8 mouse cellular contexts compared by ENCODE assay signal in genomic region chr11:117780582-117781111, GRCm38 (mm10). TPM values are rescaled to one million over a fixed set of nuclear protein-coding genes. Genes with fewer than 3 reads are reported as not detected.
A peak's percentile ranks its signal among the peaks of the same experiment; 100 is the strongest.
DNase-seq lines count a peak whose midpoint lies in the region; ATAC-seq and TF ChIP-seq lines count a peak whose summit lies in the region.

No protein-coding gene starts in this region.

- H3K36me3 ChIP-seq in G1E (replicated peaks) = peaks cover 57% of the 10 kb centered on the region
- no peaks in the 10 kb centered on the region for H3K36me3 ChIP-seq in forebrain, postnatal 0 days (ENCODE audit: insufficient read depth)
- no peaks in the 10 kb centered on the region for H3K36me3 ChIP-seq in hindbrain, embryonic 12.5 days
- no peaks in the 10 kb centered on the region for H3K36me3 ChIP-seq in midbrain, postnatal 0 days (ENCODE audit: insufficient read depth, low read length)
- 0 out of 2 replicates have a peak, but pooled peaks cover 2% of the 10 kb centered on the region for H3K36me3 ChIP-seq in stomach, postnatal 0 days (ENCODE audit: control insufficient read depth, insufficient read depth, low read length)

- DNase-seq in G1E (ENCODE audit: low spot score) (peak; percentile 90), liver (peak; percentile 95)
- peak; percentile 57 for DNase-seq in brain, adult 2 months (ENCODE audit: low read depth, low spot score)
- no peak for DNase-seq in forebrain, postnatal 0 days
- no peak for DNase-seq in midbrain, postnatal 0 days (ENCODE audit: low spot score)
- DNase-seq in stomach, postnatal 0 days (ENCODE audit: low spot score) = peak; percentile 95
- no peak for DNase-seq in cerebellum, adult 9-11 months

- peak overlapping the region; percentile 78 for H3K4me3 ChIP-seq in G1E (ENCODE audit: low read depth, low read length)
- peak overlapping the region; percentile 17 for H3K4me3 ChIP-seq in forebrain, postnatal 0 days (ENCODE audit: low read depth, low read length)
- peak overlapping the region; percentile 25 for H3K4me3 ChIP-seq in hindbrain, embryonic 12.5 days
- H3K4me3 ChIP-seq in midbrain, postnatal 0 days (ENCODE audit: low read depth, low read length) = peak overlapping the region; percentile 23; the same call in 1 of the 2 replicates
- H3K4me3 ChIP-seq in stomach, postnatal 0 days (ENCODE audit: low read depth, low read length) = peak overlapping the region; percentile 54

- H3K9me3 ChIP-seq in G1E (replicated peaks) = no peaks in the 10 kb centered on the region
- H3K9me3 ChIP-seq in forebrain, postnatal 0 days (ENCODE audit: low read length) = no peaks in the 10 kb centered on the region
- no peaks in the 10 kb centered on the region for H3K9me3 ChIP-seq in hindbrain, embryonic 12.5 days (replicated peaks)
- no peaks in the 10 kb centered on the region for H3K9me3 ChIP-seq in midbrain, postnatal 0 days (ENCODE audit: low read length)
- H3K9me3 ChIP-seq in stomach, postnatal 0 days (ENCODE audit: control insufficient read depth, low read length) = no peaks in the 10 kb centered on the region

- peak; percentile 89 for TF ChIP-seq EP300 in stomach, postnatal 0 days (optimal IDR thresholded peaks at IDR 0.05)

- peak overlapping the region; percentile 59; the same call in 1 of the 2 replicates for H3K27ac ChIP-seq in forebrain, postnatal 0 days (ENCODE audit: low read depth, low read length)
- 0 out of 2 replicates have a peak overlapping the region, but pooled peaks have one; percentile 74 for H3K27ac ChIP-seq in hindbrain, embryonic 12.5 days
- no peak overlapping the region; the same call in 1 of the 2 replicates for H3K27ac ChIP-seq in midbrain, postnatal 0 days (ENCODE audit: low read depth, low read length)
- H3K27ac ChIP-seq in stomach, postnatal 0 days (replicated peaks) = peak overlapping the region; percentile 98

- peak; percentile 84 for ATAC-seq in G1E (ENCODE audit: extremely low read depth, insufficient number of reproducible peaks, low FRiP score, poor library complexity, severe bottlenecking)
- no peak for ATAC-seq in forebrain, postnatal 0 days
- no peak for ATAC-seq in hindbrain, embryonic 12.5 days (ENCODE audit: low FRiP score)
- no peak for ATAC-seq in midbrain, postnatal 0 days (ENCODE audit: low FRiP score)
- peak; percentile 86 for ATAC-seq in stomach, postnatal 0 days (ENCODE audit: low FRiP score, low TSS enrichment)

- no peak for TF ChIP-seq CTCF in G1E (IDR thresholded peaks at IDR 0.05; ENCODE audit: low read depth, low read length)
- no peak for TF ChIP-seq CTCF in forebrain, postnatal 0 days (IDR thresholded peaks at IDR 0.05; ENCODE audit: low read depth)
- no peak for TF ChIP-seq CTCF in midbrain, postnatal 0 days (IDR thresholded peaks at IDR 0.05)
- TF ChIP-seq CTCF in stomach, postnatal 0 days (IDR thresholded peaks at IDR 0.05; ENCODE audit: low read depth) = peak; percentile 42; the same call in 1 of the 2 replicates

- peak overlapping the region; percentile 41 for H3K4me2 ChIP-seq in forebrain, postnatal 0 days (ENCODE audit: low read depth)
- H3K4me2 ChIP-seq in hindbrain, embryonic 12.5 days (replicated peaks) = peak overlapping the region; percentile 62
- H3K4me2 ChIP-seq in midbrain, postnatal 0 days (ENCODE audit: low read depth, low read length, poor library complexity, severe bottlenecking) = peak overlapping the region; percentile 44
- peak overlapping the region; percentile 80 for H3K4me2 ChIP-seq in stomach, postnatal 0 days (replicated peaks; ENCODE audit: low read depth)

- no peak overlapping the region for H3K9ac ChIP-seq in forebrain, postnatal 0 days
- peak overlapping the region; percentile 39; the same call in 1 of the 2 replicates for H3K9ac ChIP-seq in hindbrain, embryonic 12.5 days
- no peak overlapping the region for H3K9ac ChIP-seq in midbrain, postnatal 0 days (replicated peaks; ENCODE audit: low read length, poor library complexity, severe bottlenecking)
- H3K9ac ChIP-seq in stomach, postnatal 0 days (ENCODE audit: low read length) = peak overlapping the region; percentile 71

- H3K4me1 ChIP-seq in G1E (ENCODE audit: insufficient read depth, low read depth, low read length) = peaks cover 63% of the 10 kb centered on the region
- H3K4me1 ChIP-seq in forebrain, postnatal 0 days (ENCODE audit: insufficient read depth) = peaks cover 7% of the 10 kb centered on the region; the same call in 1 of the 2 replicates
- H3K4me1 ChIP-seq in hindbrain, embryonic 12.5 days = peaks cover 53% of the 10 kb centered on the region
- no peaks in the 10 kb centered on the region; the same call in 1 of the 2 replicates for H3K4me1 ChIP-seq in midbrain, postnatal 0 days (ENCODE audit: insufficient read depth, low read length)
- peaks cover 9% of the 10 kb centered on the region for H3K4me1 ChIP-seq in stomach, postnatal 0 days (replicated peaks; ENCODE audit: control insufficient read depth, insufficient read depth)

- no peaks in the 10 kb centered on the region for H3K27me3 ChIP-seq in G1E (ENCODE audit: insufficient read depth, low read length)
- peaks cover 17% of the 10 kb centered on the region; the same call in 1 of the 2 replicates for H3K27me3 ChIP-seq in forebrain, postnatal 0 days (ENCODE audit: insufficient read depth, low read length)
- peaks cover 53% of the 10 kb centered on the region for H3K27me3 ChIP-seq in hindbrain, embryonic 12.5 days
- H3K27me3 ChIP-seq in midbrain, postnatal 0 days (ENCODE audit: insufficient read depth, low read length) = peaks cover 28% of the 10 kb centered on the region
- no peaks in the 10 kb centered on the region for H3K27me3 ChIP-seq in stomach, postnatal 0 days (ENCODE audit: control insufficient read depth, insufficient read depth, low read length)

- WGBS in forebrain, postnatal 0 days = 4% methylated on average over 19 of the region's 19 CpGs
- WGBS in hindbrain, embryonic 12.5 days = 2% methylated on average over 19 of the region's 19 CpGs
- WGBS in midbrain, postnatal 0 days = 8% methylated on average over 19 of the region's 19 CpGs
- WGBS in stomach, postnatal 0 days = 3% methylated on average over 19 of the region's 19 CpGs

RNA-seq across cellular contexts. Expression of gene Tmc8, which starts 1.2 kb away (rescaled TPM):
- total RNA-seq in G1E (2014; fragmentation: Nextera tagmentation) (8.5 and 43.8 TPM in 2 replicates), G1E (2017) (3.4 and 4.6 TPM in 2 replicates)
- 18.5 and 26.9 TPM in 2 replicates for polyA plus RNA-seq in G1E (2012)
- total RNA-seq in forebrain, postnatal 0 days (2014; rRNA removed) = 2.1 and 6.2 TPM in 2 replicates
- polyA plus RNA-seq in forebrain, postnatal 0 days (2015; fragmentation: Nextera tagmentation; extraction: Ambion mirVana) = 0.44 and 0.59 TPM in 2 replicates
- 1.2 and 2.0 TPM in 2 replicates for polyA plus RNA-seq in hindbrain, embryonic 12.5 days (2016; fragmentation: Nextera tagmentation; extraction: Ambion mirVana)
- total RNA-seq in midbrain, postnatal 0 days (2014; rRNA removed) = 0.33 and 3.2 TPM in 2 replicates
- polyA plus RNA-seq in midbrain, postnatal 0 days (2015; fragmentation: Nextera tagmentation; extraction: Ambion mirVana) = 0.79 and 1.2 TPM in 2 replicates
- 8.9 and 10.0 TPM in 2 replicates for polyA plus RNA-seq in stomach, postnatal 0 days (2015; fragmentation: Nextera tagmentation; extraction: Ambion mirVana)

RNA-seq across cellular contexts. Expression of gene Tmc6, which starts 1.4 kb away (rescaled TPM):
- total RNA-seq in G1E (2014; fragmentation: Nextera tagmentation) (16.5 and 27.3 TPM in 2 replicates), G1E (2017) (9.6 and 12.2 TPM in 2 replicates)
- 25.3 and 32.3 TPM in 2 replicates for polyA plus RNA-seq in G1E (2012)
- total RNA-seq in forebrain, postnatal 0 days (2014; rRNA removed) = 2.9 and 4.1 TPM in 2 replicates
- 2.3 and 3.2 TPM in 2 replicates for polyA plus RNA-seq in forebrain, postnatal 0 days (2015; fragmentation: Nextera tagmentation; extraction: Ambion mirVana)
- polyA plus RNA-seq in hindbrain, embryonic 12.5 days (2016; fragmentation: Nextera tagmentation; extraction: Ambion mirVana) = 9.2 and 11.3 TPM in 2 replicates
- 2.8 and 3.9 TPM in 2 replicates for total RNA-seq in midbrain, postnatal 0 days (2014; rRNA removed)
- polyA plus RNA-seq in midbrain, postnatal 0 days (2015; fragmentation: Nextera tagmentation; extraction: Ambion mirVana) = 2.2 and 3.1 TPM in 2 replicates
- 21.0 and 24.1 TPM in 2 replicates for polyA plus RNA-seq in stomach, postnatal 0 days (2015; fragmentation: Nextera tagmentation; extraction: Ambion mirVana)

RNA-seq across cellular contexts. Expression of gene 6030468B19Rik, which starts 16.8 kb away (rescaled TPM):
- total RNA-seq in G1E (2014; fragmentation: Nextera tagmentation) (5.0 and 20.9 TPM in 2 replicates), G1E (2017) (3.3 and 4.2 TPM in 2 replicates)
- 10.3 and 11.7 TPM in 2 replicates for polyA plus RNA-seq in G1E (2012)
- total RNA-seq in forebrain, postnatal 0 days (2014; rRNA removed) = not detected in 2 replicates
- not detected in 2 replicates for polyA plus RNA-seq in forebrain, postnatal 0 days (2015; fragmentation: Nextera tagmentation; extraction: Ambion mirVana)
- polyA plus RNA-seq in hindbrain, embryonic 12.5 days (2016; fragmentation: Nextera tagmentation; extraction: Ambion mirVana) = 0.29 and 0.67 TPM in 2 replicates
- total RNA-seq in midbrain, postnatal 0 days (2014; rRNA removed) = not detected in 2 replicates
- not detected in 2 replicates for polyA plus RNA-seq in midbrain, postnatal 0 days (2015; fragmentation: Nextera tagmentation; extraction: Ambion mirVana)
- polyA plus RNA-seq in stomach, postnatal 0 days (2015; fragmentation: Nextera tagmentation; extraction: Ambion mirVana) = 0.12 TPM in 1 of 2 replicates, not detected in the other

RNA-seq across cellular contexts. Expression of gene Gm20708, which starts 28.8 kb away (rescaled TPM):
- total RNA-seq in G1E (2014; fragmentation: Nextera tagmentation) = 8.7 TPM in 2 replicates
- 0.29 TPM in 1 of 2 replicates, not detected in the other for total RNA-seq in G1E (2017)
- 0.07 and 0.09 TPM in 2 replicates for polyA plus RNA-seq in G1E (2012)
- 1.5 and 2.0 TPM in 2 replicates for total RNA-seq in forebrain, postnatal 0 days (2014; rRNA removed)
- 0.52 and 1.1 TPM in 2 replicates for polyA plus RNA-seq in forebrain, postnatal 0 days (2015; fragmentation: Nextera tagmentation; extraction: Ambion mirVana)
- polyA plus RNA-seq in hindbrain, embryonic 12.5 days (2016; fragmentation: Nextera tagmentation; extraction: Ambion mirVana) = 0.47 and 0.50 TPM in 2 replicates
- 2.4 TPM in 1 of 2 replicates, not detected in the other for total RNA-seq in midbrain, postnatal 0 days (2014; rRNA removed)
- 1.2 and 2.7 TPM in 2 replicates for polyA plus RNA-seq in midbrain, postnatal 0 days (2015; fragmentation: Nextera tagmentation; extraction: Ambion mirVana)
- polyA plus RNA-seq in stomach, postnatal 0 days (2015; fragmentation: Nextera tagmentation; extraction: Ambion mirVana) = 0.18 and 0.24 TPM in 2 replicates

RNA-seq across cellular contexts. Expression of gene Syngr2, which starts 28.8 kb away (rescaled TPM):
- 221 and 236 TPM in 2 replicates for total RNA-seq in G1E (2014; fragmentation: Nextera tagmentation)
- total RNA-seq in G1E (2017) = 95.8 and 105 TPM in 2 replicates
- 189 and 211 TPM in 2 replicates for polyA plus RNA-seq in G1E (2012)
- total RNA-seq in forebrain, postnatal 0 days (2014; rRNA removed) = 11.8 and 16.9 TPM in 2 replicates
- polyA plus RNA-seq in forebrain, postnatal 0 days (2015; fragmentation: Nextera tagmentation; extraction: Ambion mirVana) = 14.4 and 15.7 TPM in 2 replicates
- 24.2 and 24.4 TPM in 2 replicates for polyA plus RNA-seq in hindbrain, embryonic 12.5 days (2016; fragmentation: Nextera tagmentation; extraction: Ambion mirVana)
- 18.8 and 25.3 TPM in 2 replicates for total RNA-seq in midbrain, postnatal 0 days (2014; rRNA removed)
- polyA plus RNA-seq in midbrain, postnatal 0 days (2015; fragmentation: Nextera tagmentation; extraction: Ambion mirVana) = 14.0 and 14.6 TPM in 2 replicates
- 165 and 183 TPM in 2 replicates for polyA plus RNA-seq in stomach, postnatal 0 days (2015; fragmentation: Nextera tagmentation; extraction: Ambion mirVana)

Comparison
In these comparisons a context has a peak if more than half of its experiments do, and no peak if none do; other contexts are left out.
1. ATAC-seq: peak in G1E (single experiment) and stomach, postnatal 0 days (single experiment); none in forebrain, postnatal 0 days (single experiment), hindbrain, embryonic 12.5 days (single experiment) and midbrain, postnatal 0 days (single experiment).
2. DNase-seq: peak in G1E (single experiment), brain, adult 2 months (single experiment), liver (single experiment) and stomach, postnatal 0 days (single experiment); none in forebrain, postnatal 0 days (single experiment), midbrain, postnatal 0 days (single experiment) and cerebellum, adult 9-11 months (single experiment).
3. H3K4me3 ChIP-seq: peak in every context shown above with its lines; median percentile 78 in G1E; 54 in stomach, postnatal 0 days; 25 in hindbrain, embryonic 12.5 days; 23 in midbrain, postnatal 0 days; 17 in forebrain, postnatal 0 days.
4. H3K9ac ChIP-seq: peak in hindbrain, embryonic 12.5 days (single experiment) and stomach, postnatal 0 days (single experiment); none in forebrain, postnatal 0 days (single experiment) and midbrain, postnatal 0 days (single experiment).
5. Peak in every context shown above with its lines, with median percentiles within 50 percentile points of each other: H3K4me2 ChIP-seq.